Mouse (Mus musculus) right cerebral cortex, adult 2 months (tissue): ENCODE measurements at regions not wholly inside any gene's neighbourhood (a gene's known extent, or its start where the extent isn't known, plus 50 kb on each side); places are given as distances from the start of the nearest gene placed in this dataset.

Experiments used
- DNase-seq, 2 experiments: peaks; one replicate each; pipeline ENCODE4 v3.0.0; 2021 to 2022; ENCODE audit warnings: low spot score in 2 of 2

DNA sequence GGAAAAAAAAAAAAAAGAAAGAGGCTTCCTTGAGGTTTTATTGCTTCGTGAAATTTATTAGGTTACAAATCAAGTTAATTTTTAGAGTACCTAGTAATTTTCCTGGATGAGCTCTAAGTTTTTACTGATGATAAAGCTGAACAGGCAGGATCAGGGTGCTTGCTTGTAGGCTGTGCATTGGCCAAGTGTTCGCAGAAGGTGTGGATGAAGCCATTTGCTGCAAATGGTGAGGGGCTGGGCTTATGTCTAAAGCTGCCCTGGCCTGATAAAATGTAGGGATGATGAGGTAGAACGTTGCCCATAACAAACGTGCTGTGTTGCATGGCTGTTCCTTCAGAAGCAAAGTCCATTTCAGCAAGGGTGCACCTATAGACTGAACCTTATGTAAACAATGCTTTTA lies 90.1 kb upstream of the Rnd3 start:
- DNase-seq: no peak

DNA sequence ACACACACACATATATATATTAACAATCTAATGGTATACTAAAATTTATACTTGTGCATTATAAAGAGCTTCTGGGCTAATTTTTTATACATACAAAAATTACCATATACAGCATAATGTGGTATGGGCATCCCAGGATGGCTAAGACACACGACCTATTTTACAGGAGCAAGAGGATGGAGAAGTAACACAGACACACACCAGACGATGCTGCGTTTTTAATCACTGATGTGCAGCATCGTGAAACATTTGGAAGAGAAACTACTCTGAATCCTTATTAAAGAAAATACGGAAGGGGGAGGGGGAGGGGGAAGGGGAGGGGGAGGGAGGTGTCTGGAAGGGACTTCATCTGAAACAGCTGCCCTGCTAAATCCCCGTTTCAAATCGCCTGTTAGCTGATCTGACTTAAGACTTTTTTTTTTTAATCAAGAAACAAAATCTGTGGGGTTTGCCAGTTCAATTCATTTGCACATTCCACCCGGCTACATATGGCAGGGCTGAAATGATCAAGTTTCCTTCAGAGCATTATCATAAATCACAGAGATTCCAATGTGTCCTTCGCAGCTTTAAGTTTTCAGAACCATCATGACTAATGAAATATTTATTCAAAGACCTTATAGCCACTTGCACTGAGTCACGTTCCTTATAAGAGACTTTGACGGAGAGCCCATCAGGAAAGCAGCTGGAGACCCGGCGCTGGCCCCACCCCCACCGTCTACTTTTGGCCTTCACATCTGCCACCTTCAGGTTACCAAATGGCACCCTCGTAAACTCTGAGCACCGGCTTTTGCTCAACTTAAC lies 89.4 kb upstream of the Rnd3 start:
- no peak for DNase-seq

DNA sequence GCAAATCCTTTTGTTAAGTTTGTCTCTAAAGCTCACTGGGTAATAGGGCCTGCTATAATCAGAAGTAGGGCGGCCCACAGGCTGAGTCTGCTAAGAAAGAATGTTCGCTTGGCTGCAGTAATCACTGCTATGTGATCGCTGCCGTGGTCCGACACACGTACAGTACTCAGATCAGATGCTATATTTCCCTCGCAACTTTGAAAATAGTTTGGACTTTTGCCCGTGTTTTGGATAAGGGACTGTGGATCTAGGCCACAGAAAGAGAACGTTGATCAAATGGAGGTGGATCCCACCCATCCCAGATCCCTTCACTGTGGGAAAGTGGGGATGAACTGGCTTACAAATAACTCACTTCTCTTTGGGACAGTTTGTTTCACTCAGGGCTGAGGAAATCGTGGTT lies 88.5 kb upstream of the Rnd3 start:
- DNase-seq: no peak

DNA sequence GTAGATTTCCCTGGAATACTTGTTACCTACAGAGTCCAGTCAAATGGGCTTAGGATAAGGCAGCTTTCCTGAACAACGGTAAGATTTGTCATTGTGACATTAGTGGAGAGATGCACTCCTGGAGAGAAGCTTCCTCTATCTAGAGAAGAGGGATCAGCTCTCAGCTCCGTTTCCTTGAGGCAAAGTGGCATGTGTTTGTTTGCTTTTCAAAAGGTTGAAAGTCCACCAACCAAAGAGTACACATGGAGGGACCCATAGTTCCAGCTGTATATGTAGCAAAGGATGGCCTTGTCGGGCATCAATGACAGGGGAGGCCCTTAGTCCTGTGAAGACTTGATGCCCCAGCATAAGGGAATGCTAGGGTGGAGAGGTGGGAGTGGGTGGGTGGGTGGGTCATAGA lies 87.9 kb upstream of the Rnd3 start:
- DNase-seq: no peak

DNA sequence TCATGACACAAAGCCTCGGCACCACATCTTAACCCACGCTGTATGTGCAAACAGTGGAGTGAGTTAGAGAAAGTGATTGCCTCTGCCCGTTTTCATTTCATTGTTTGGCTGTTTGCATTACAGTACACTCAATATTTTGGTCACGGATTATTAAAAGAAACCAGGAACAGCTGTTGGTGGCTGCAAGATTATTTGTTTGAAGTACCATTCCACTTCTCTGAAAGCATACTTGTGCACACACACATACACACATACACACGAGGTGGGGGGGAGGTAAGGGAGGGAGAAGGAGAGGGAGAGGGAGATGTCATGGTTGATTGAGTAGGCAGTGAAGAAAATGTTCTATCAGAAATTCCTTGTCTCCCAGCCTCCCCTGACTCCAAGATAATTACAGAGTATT lies 85.5 kb upstream of the Rnd3 start:
- DNase-seq: no peak

DNA sequence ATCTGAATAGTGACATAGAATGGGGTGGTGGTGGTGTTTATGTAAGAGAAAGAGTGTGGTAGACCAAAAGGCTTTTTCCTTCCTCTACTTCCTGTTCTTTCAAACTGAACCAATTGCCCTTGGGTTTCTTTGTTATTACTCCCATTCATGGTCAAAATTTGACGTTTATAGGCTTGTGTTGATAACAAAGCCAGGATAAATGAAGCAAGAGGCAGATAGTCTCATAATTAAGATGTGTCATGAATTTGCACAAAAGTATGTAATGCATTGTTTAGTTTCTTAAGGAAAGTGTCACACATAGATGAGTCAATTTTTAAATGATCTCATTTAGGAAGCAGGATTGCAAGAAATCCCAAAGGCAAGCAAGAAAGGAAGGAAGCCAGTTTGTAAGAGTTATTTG lies 73.9 kb upstream of the Rnd3 start:
- DNase-seq: no peak

DNA sequence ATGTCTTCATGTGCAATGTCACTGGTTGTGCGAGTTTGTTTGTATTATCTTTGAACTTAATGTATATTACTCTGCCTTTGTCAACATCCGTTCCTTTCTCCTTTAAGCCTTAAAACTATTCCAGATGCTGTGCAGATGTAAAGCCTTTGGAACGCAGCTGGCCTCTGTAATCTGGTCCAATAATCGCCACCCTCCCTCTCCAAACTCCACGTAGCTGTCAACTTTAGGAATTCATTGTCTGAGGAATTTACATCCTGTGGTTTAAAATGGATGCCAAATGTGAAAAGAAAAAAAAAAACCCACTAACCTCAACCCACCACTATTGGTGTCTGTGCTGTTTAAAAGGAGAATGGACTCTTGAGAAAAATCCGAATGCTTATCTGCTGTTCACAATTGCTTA lies 70.8 kb upstream of the Rnd3 start:
- DNase-seq: no peak

DNA sequence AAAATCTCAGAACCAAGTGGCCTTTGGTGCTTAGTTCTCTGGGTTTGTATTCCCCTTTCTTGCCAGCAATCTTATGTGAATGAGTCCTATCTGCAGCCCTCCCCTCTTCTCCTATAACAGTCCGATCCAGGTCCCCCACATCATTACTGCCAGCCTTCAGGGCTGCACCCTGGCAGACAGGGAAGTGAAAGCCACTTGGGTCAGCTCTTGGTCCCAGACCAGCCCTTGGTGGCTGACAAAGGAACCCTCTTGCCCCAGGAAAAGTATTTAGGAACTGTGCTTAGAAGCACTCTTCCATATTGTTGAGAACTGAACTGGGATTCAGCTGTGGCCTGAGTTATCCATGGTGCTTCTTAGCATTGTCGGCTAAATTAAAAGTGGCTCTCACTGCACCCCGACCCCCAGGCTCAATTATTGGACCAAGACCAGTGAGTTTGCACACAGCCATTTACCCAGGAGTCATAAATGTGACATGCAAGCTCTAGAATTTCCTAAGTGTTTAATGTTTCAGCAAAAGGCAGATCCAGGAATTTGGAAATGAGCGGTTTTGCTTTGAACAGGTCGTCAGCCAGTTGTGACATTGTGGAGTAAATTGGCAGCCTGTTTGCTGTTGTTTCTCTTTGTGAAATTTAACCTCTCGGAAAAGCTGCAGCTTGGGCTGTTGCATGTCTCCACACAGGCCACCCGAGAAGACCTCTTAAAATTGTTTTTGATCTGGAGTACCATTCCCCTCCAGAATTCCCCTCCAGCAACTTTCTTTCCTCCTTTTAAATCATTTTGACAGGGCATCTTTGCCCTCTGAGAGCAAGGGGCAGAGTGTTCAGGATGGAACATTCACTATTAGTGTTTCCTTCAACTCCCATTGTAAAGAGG lies 58.5 kb upstream of the Rnd3 start:
- no peak for DNase-seq

DNA sequence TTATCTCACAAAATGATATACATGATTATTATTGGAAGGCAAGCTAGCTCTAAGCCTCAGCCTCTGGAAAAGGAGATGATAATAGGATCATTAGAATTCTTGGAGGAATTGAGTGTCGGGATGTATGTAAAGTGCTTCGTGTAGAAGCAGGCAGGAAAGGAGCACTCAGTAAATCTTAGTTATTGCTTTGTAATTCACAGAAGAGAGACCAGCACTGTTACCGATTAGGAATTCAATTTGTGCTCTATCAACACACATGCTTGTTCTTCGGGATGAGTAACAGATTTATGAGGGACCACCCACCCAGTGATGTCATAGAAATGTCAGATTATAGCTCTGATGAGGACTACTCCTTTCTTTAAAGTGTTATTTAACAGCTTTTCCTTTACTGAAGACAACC lies 57.4 kb upstream of the Rnd3 start:
- DNase-seq: no peak
